Mouse (Mus musculus): ENCODE measurements around the gene Amt. TPM values are rescaled to one million over a fixed set of nuclear protein-coding genes. Genes with fewer than 3 reads are reported as not detected.

Amt gene
- polyA plus RNA-seq (2016; fragmentation: Nextera tagmentation; extraction: Ambion mirVana): 37.9 and 39.2 TPM in 2 replicates

DNA sequence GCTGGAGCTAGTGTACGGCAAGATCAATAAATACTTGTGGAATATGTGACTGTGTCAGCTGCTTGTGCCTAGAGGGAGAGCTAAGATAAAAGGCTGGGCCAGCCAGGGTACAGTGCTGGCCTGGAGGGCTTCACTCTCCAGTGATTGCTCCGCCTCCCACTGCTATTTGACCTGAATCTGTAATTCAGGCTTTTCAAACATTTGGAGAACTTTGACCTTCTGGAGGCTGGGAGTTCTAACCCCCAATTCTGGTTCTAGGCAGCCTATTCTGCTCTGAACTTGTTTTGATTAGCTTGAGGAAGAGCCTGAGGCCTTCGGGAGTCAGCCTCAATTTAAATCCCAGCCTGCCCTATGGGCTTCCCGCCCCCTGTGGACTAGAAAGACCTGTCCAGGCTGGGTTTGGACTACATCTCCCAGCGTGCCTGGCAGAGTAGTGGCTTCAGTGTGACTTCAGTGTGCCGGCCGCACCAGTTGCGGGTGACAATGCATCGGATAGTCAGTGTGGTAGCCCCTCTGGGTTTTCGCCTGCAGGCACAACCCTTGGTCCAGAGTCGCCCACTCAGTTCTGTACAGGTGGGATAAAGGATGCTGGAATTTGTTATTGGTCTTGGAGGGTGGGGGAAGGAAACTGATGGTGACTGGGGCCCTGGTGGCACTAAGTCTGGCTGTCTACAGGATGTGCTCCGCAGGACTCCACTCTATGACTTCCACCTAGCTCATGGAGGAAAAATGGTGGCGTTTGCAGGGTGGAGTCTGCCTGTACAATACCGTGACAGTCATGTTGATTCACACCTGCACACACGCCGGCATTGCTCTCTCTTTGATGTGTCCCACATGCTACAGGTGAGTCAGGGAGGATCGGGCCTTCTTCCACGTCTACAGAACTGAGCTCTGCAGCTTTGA lies at the start of gene Amt:
Gene Amt, plus strand, starts transcription at position 401 of the 903 bp plus-strand sequence.
- no peaks in the 10 kb centered on the region for H3K27me3 ChIP-seq (ENCODE audit: low read depth, poor library complexity, severe bottlenecking)
- 20% methylated on average over 18 of the region's 18 CpGs for WGBS
- H3K27ac ChIP-seq (replicated peaks): peak within 1 kb of the TSS; percentile 87
- peak; percentile 71 for DNase-seq (ENCODE audit: low spot score)
- peak within 1 kb of the TSS; percentile 59 for H3K4me3 ChIP-seq
- peaks cover 48% of the 10 kb centered on the region for H3K36me3 ChIP-seq
- H3K4me1 ChIP-seq: peaks cover 25% of the 10 kb centered on the region
- H3K9me3 ChIP-seq (replicated peaks): no peaks in the 10 kb centered on the region

- H3K9me3 ChIP-seq (replicated peaks): no peaks in the 10 kb centered on the region
- H3K27ac ChIP-seq (replicated peaks): no peak overlapping the region
- 74% methylated on average over 5 of the region's 5 CpGs for WGBS
- peaks cover 78% of the 10 kb centered on the region for H3K36me3 ChIP-seq
- DNase-seq (ENCODE audit: low spot score): no peak
- no peak overlapping the region for H3K4me3 ChIP-seq
- no peaks in the 10 kb centered on the region for H3K27me3 ChIP-seq (ENCODE audit: low read depth, poor library complexity, severe bottlenecking)
- no peaks in the 10 kb centered on the region for H3K4me1 ChIP-seq
These were observed 47.7 kb upstream of the Amt start for GRCm38 (mm10) chr9:108248957-108249356.

DNA sequence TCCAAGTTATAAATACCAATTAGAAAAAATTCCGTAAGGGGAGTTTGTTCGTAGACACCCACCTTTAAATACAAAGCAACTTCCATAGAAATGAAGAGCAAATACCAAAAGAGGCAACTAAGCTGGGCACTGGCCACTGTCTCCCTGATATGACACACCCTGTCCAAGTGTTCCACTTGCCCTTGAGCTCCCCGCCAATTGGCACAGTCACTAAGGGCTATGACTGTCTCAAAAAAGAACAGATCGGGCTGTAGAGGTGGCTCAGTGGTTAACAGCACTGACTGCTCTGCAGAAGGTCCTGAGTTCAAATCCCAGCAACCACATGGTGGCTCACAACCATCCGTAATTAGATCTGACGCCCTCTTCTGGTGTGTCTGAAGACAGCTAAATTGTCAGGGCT lies 44.8 kb upstream of the Amt start:
- 95% methylated on average over 6 of the region's 6 CpGs for WGBS
- H3K36me3 ChIP-seq: peaks cover 54% of the 10 kb centered on the region

DNA sequence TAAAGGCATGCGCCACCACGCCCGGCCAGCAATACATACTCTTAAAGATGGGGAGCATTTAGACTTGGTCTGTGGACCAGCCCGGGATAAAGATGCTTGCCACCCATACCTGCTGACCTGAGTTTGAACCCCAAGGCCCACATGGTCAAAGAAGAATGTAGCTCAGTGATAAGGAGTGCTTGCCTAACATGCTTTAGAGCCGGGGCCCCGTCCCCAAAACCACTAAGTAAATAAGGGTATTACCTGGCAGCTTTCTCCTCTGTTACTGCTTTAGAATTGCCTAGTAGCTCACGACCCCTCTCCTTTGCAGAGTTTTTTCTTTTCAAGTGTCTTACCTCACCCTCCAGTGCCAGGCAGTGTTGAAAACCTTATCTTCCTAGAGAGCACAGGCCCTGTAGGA lies 43.9 kb upstream of the Amt start:
- peaks cover 56% of the 10 kb centered on the region for H3K36me3 ChIP-seq
- H3K4me1 ChIP-seq: no peaks in the 10 kb centered on the region
- no peaks in the 10 kb centered on the region for H3K27me3 ChIP-seq (ENCODE audit: low read depth, poor library complexity, severe bottlenecking)
- DNase-seq (ENCODE audit: low spot score): no peak
- no peaks in the 10 kb centered on the region for H3K9me3 ChIP-seq (replicated peaks)
- no peak overlapping the region for H3K27ac ChIP-seq (replicated peaks)
- 95% methylated on average over 7 of the region's 7 CpGs for WGBS
- no peak overlapping the region for H3K4me3 ChIP-seq

More for the DNA sequence above, 44.8 kb upstream of the Amt start:
- no peak for DNase-seq (ENCODE audit: low spot score)
- H3K9me3 ChIP-seq (replicated peaks): no peaks in the 10 kb centered on the region
- H3K4me1 ChIP-seq: no peaks in the 10 kb centered on the region
- H3K4me3 ChIP-seq: no peak overlapping the region
- no peak overlapping the region for H3K27ac ChIP-seq (replicated peaks)
- no peaks in the 10 kb centered on the region for H3K27me3 ChIP-seq (ENCODE audit: low read depth, poor library complexity, severe bottlenecking)

DNA sequence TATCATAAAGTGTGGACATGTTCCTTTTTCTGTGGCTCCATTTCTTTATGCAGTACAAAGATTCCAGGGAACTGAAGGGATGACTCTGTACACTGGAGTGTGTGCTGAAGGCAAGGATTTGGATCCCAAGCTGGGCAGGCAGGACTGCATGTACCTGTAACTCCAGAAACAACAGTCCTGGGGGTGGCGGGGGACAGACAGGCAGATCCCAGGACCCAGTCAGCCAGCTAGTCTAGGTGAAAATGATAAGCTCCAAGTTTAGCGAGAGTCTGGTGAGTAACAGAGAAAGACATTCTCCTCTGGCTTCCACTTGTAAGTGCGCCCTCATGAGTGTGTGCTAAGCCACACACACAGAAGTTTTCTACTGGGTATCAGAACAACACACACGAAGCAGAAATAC lies 36.1 kb upstream of the Amt start:
- peaks cover 18% of the 10 kb centered on the region; the same call in 1 of the 2 replicates for H3K36me3 ChIP-seq
- no peak overlapping the region for H3K27ac ChIP-seq (replicated peaks)
- no peak for DNase-seq (ENCODE audit: low spot score)
- no peak overlapping the region for H3K4me3 ChIP-seq
- no peaks in the 10 kb centered on the region for H3K27me3 ChIP-seq (ENCODE audit: low read depth, poor library complexity, severe bottlenecking)
- H3K9me3 ChIP-seq (replicated peaks): no peaks in the 10 kb centered on the region
- WGBS: 84% methylated on average over 4 of the region's 4 CpGs
- H3K4me1 ChIP-seq: peaks cover 40% of the 10 kb centered on the region

DNA sequence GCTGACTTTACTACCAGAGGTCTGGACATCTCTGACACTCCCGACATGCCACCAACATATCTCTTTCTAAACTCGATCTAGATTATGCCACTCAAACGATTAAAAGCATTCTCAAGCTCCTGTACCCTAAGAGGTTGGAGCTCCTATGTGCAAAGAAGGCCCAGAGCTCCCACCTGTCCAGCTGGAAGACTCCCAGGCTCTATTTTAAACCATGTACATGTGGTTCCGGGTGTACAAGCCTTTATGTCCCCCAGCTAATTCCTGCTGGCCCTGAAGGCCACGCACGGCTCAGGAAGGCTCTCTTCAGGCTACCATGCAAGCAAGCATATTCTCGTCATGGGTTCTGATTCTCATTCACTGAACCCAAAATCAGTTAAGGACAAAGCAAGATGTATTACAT lies 34.8 kb upstream of the Amt start:
- DNase-seq (ENCODE audit: low spot score): no peak
- H3K27ac ChIP-seq (replicated peaks): no peak overlapping the region
- WGBS: 81% methylated on average over 7 of the region's 7 CpGs
- H3K4me1 ChIP-seq: peaks cover 40% of the 10 kb centered on the region
- peak overlapping the region; percentile 93 for H3K4me3 ChIP-seq
- no peaks in the 10 kb centered on the region for H3K27me3 ChIP-seq (ENCODE audit: low read depth, poor library complexity, severe bottlenecking)
- H3K9me3 ChIP-seq (replicated peaks): no peaks in the 10 kb centered on the region
- H3K36me3 ChIP-seq: peaks cover 18% of the 10 kb centered on the region; the same call in 1 of the 2 replicates

DNA sequence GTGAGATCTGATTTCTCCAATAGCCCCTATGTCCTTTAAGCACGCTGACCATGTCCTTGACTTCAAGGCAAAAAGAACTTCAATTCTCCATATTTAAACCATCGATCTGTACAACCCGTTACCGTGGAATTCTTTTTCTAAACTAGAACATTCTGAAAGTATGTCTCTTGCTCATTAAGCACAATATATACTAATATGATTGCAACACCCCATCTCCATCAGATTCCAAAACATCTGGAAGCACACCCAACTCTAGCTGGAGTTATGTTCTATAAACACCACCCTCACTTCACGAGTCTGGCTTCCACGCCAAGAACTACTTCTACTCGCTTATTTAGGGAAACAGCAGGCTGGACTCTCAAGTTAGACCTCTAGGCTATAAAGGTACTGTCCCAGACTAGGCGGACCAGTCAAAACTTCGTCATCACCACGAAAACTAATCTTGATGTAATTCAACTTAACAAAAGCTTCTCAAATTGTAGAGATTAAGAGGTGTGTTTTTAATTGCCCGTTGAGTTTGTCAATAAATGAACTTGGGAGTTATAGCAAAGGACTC lies 34.1 kb upstream of the Amt start:
- no peak for DNase-seq (ENCODE audit: low spot score)
- 52% methylated on average over 11 of the region's 11 CpGs for WGBS
- peak overlapping the region; percentile 97 for H3K27ac ChIP-seq (replicated peaks)

GRCm38 (mm10) chr9:108263131-108263681 lies 33.4 kb upstream of the Amt start:
- Histone ChIP-seq H3K27me3 (ENCODE audit: low read depth, poor library complexity, severe bottlenecking) (no peaks in the 10 kb centered on the region), H3K4me1 (peaks cover 40% of the 10 kb centered on the region), H3K27ac (replicated peaks) (peak overlapping the region; percentile 97), H3K9me3 (replicated peaks) (no peaks in the 10 kb centered on the region), H3K4me3 (peak overlapping the region; percentile 93), H3K36me3 (peaks cover 5% of the 10 kb centered on the region; the same call in 1 of the 2 replicates)
- WGBS: under 1% methylated on average over 62 of the region's 62 CpGs
- DNase-seq (ENCODE audit: low spot score): no peak

More for the DNA sequence above, 34.1 kb upstream of the Amt start:
- Histone ChIP-seq H3K27me3 (ENCODE audit: low read depth, poor library complexity, severe bottlenecking) (no peaks in the 10 kb centered on the region), H3K36me3 (peaks cover 11% of the 10 kb centered on the region; the same call in 1 of the 2 replicates), H3K9me3 (replicated peaks) (no peaks in the 10 kb centered on the region), H3K4me3 (peak overlapping the region; percentile 93), H3K4me1 (peaks cover 40% of the 10 kb centered on the region)

DNA sequence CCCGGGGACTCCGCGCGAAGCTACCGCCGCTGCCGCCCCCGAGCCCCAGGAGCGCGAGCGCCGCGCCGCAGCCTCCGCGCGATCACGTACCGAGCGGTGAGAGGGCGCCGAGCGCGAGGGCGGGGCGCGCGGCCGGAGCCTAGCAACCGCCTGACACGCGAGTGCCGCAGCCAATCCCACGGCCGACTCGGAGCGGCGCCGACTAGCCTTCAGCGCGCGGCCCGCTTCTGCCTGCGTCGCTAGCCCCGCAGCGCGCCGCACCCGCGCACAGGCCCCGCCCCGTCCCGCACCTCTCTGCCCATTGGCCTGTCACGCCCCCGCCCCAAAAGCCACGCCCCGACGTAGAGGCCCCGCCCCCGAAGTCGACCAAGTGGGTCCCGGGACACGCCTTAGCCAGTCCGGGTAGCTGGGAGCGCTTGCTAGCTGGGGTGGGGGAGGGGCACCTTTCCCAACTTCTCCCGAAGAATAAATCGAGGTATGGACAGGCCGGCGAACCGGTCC lies 32.9 kb upstream of the Amt start, which contains the start of gene Dag1:
Gene Dag1, minus strand, starts transcription at position 269 of the 501 bp plus-strand sequence.
- peaks cover 5% of the 10 kb centered on the region; the same call in 1 of the 2 replicates for H3K36me3 ChIP-seq
- H3K4me1 ChIP-seq: peaks cover 40% of the 10 kb centered on the region
- peak within 1 kb of the TSS; percentile 93 for H3K4me3 ChIP-seq
- peak within 1 kb of the TSS; percentile 97 for H3K27ac ChIP-seq (replicated peaks)
- no peaks in the 10 kb centered on the region for H3K27me3 ChIP-seq (ENCODE audit: low read depth, poor library complexity, severe bottlenecking)
- peak; percentile 100 for DNase-seq (ENCODE audit: low spot score)
- H3K9me3 ChIP-seq (replicated peaks): no peaks in the 10 kb centered on the region
- WGBS: 0% methylated on average over 70 of the region's 71 CpGs

GRCm38 (mm10) chr9:108264191-108264921 lies 32.3 kb upstream of the Amt start:
- 18% methylated on average over 10 of the region's 10 CpGs for WGBS
- Histone ChIP-seq H3K9me3 (replicated peaks) (no peaks in the 10 kb centered on the region), H3K27me3 (ENCODE audit: low read depth, poor library complexity, severe bottlenecking) (no peaks in the 10 kb centered on the region), H3K4me1 (peaks cover 40% of the 10 kb centered on the region), H3K27ac (replicated peaks) (peak overlapping the region; percentile 97), H3K4me3 (peak overlapping the region; percentile 93), H3K36me3 (peaks cover 5% of the 10 kb centered on the region; the same call in 1 of the 2 replicates)
- peak; percentile 20 for DNase-seq (ENCODE audit: low spot score)

DNA sequence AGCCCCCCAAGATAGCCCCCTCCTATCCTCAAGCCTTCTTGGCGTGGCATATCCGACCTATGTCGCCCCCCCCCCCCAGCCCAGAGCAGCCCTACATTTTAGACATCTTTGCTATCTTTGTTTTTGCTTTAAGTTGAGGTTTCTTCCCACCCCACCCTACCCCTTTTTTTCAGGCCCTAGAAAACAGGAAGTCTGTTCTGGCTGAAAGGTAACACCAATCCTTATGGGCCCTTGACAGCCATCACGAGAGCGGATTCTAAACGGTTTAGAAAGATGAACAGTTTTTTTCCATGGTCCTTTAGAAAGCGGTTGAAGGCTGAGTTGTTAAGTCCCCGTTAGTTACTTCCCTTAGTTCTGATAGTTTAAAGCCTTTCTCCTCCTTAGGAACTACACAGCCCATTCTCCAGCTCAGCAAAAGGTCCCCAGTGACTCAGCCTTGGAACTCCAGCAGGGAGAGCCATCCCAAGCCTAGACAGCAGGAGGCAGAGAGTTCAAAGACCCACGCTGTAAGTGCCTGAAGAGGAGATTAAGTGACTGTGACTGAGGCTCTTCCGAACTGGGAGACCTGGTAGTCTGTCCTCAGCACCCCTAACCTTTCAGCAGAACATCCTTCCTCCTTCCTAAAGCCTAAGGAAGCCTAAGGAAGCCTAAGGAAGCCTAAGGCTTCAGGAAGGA lies 30.3 kb upstream of the Amt start:
- Histone ChIP-seq H3K36me3 (no peaks in the 10 kb centered on the region), H3K4me1 (peaks cover 33% of the 10 kb centered on the region), H3K9me3 (replicated peaks) (no peaks in the 10 kb centered on the region), H3K4me3 (no peak overlapping the region), H3K27ac (replicated peaks) (no peak overlapping the region), H3K27me3 (ENCODE audit: low read depth, poor library complexity, severe bottlenecking) (no peaks in the 10 kb centered on the region)
- DNase-seq (ENCODE audit: low spot score): no peak
- WGBS: 62% methylated on average over 10 of the region's 10 CpGs

Measured in midbrain, embryonic 10.5 days (tissue).